Mouse (Mus musculus) kidney, postnatal 0 days (tissue): ENCODE data around the gene Aco2. TPM values are rescaled to one million over a fixed set of nuclear protein-coding genes. Genes with fewer than 3 reads are reported as not detected.

ENCODE experiments used
- ATAC-seq: fragments of 200-750 bp; cut with Nextera tagmentation; replicated peaks from 2 replicates; pipeline ENCODE4 v1.8.0; 2017; ENCODE audit warnings: low read depth, moderate number of reproducible peaks, moderate TSS enrichment, moderate library complexity; ENCODE audit not compliant: low FRiP score
- DNase-seq: peaks from one replicate; pipeline ENCODE4 v3.0.0-alpha.2; 2016; ENCODE audit warnings: low spot score
- H3K27ac ChIP-seq: fragments of 300-500 bp; sonication (generic); 2 replicates; pipeline ENCODE4 v1.5.1; 2014; ENCODE audit warnings: mild to moderate bottlenecking
- H3K27me3 ChIP-seq: fragments of 300-500 bp; sonication (generic); 2 replicates; pipeline ENCODE4 v1.6.1; 2014; ENCODE audit warnings: low read length, mixed read lengths; ENCODE audit not compliant: insufficient read depth
- H3K36me3 ChIP-seq: fragments of 300-500 bp; sonication (generic); 2 replicates; pipeline ENCODE4 v1.6.1; 2014; ENCODE audit warnings: low read length, mixed read lengths; ENCODE audit not compliant: insufficient read depth
- H3K4me1 ChIP-seq: fragments of 300-500 bp; sonication (generic); replicated peaks from 2 replicates; pipeline ENCODE4 v1.6.1; 2014; ENCODE audit warnings: antibody characterized with exemption, low read length, mixed read lengths; ENCODE audit not compliant: insufficient read depth
- H3K4me2 ChIP-seq: fragments of 300-500 bp; sonication (generic); 2 replicates; pipeline ENCODE4 v1.6.1; 2014; ENCODE audit warnings: mild to moderate bottlenecking, low read length, moderate library complexity, mixed read lengths
- H3K4me3 ChIP-seq: fragments of 300-500 bp; sonication (generic); replicated peaks from 2 replicates; pipeline ENCODE4 v1.5.1; 2014; ENCODE audit warnings: low read depth, low read length
- H3K9ac ChIP-seq: fragments of 300-500 bp; sonication (generic); 2 replicates; pipeline ENCODE4 v1.6.1; 2014; ENCODE audit warnings: low read depth, low read length
- H3K9me3 ChIP-seq: fragments of 300-500 bp; sonication (generic); replicated peaks from 2 replicates; pipeline ENCODE4 v1.6.1; 2016; ENCODE audit warnings: low read length, inconsistent platforms, mixed read lengths
- CTCF ChIP-seq: IDR thresholded peaks from 2 replicates; pipeline ENCODE4 v1.5.1; 2016; ENCODE audit warnings: antibody characterized with exemption, low read depth, mild to moderate bottlenecking, moderate library complexity
- WGBS: fragments of 180-500 bp; shearing (Covaris S2); extraction: QIAGEN DNeasy Blood & Tissue Kit; methylation state at CpG from one replicate; pipeline ENCODE4 v1.1.7; 2014; 5-methylcytosine and 5-hydroxymethylcytosine counted together
- polyA plus RNA-seq: library from polyadenylated mRNA; unstranded; fragments of >200 nt; fragmentation: Nextera tagmentation; extraction: Ambion mirVana; gene quantifications from 2 replicates; pipeline ENCODE4 v1.2.1, GENCODE M21; 2015

Aco2 gene
- polyA plus RNA-seq, 1 experiment from 2014 or later = 263 TPM

GRCm38 (mm10) chr15:81932951-81933470 lies 60.9 kb downstream of the Aco2 start:
- peak overlapping the region; percentile 77 for H3K27ac ChIP-seq
- no peaks in the 10 kb centered on the region for H3K9me3 ChIP-seq
- peak overlapping the region; percentile 27; the same call in 1 of the 2 replicates for H3K9ac ChIP-seq
- H3K4me3 ChIP-seq = no peak overlapping the region
- H3K4me2 ChIP-seq = peak overlapping the region; percentile 23; the same call in 1 of the 2 replicates
- peaks cover 29% of the 10 kb centered on the region for H3K4me1 ChIP-seq
- 12% methylated on average over 12 of the region's 12 CpGs for WGBS
- no peaks in the 10 kb centered on the region for H3K27me3 ChIP-seq
- no peak for TF ChIP-seq CTCF
- ATAC-seq = peak; percentile 45; the same call in 1 of the 2 replicates
- no peaks in the 10 kb centered on the region for H3K36me3 ChIP-seq
- peak; percentile 93 for DNase-seq

GRCm38 (mm10) chr15:81933986-81934385 lies 61.9 kb downstream of the Aco2 start:
- WGBS = 92% methylated on average over 1 of the region's 1 CpGs
- no peak overlapping the region for H3K4me3 ChIP-seq

DNA sequence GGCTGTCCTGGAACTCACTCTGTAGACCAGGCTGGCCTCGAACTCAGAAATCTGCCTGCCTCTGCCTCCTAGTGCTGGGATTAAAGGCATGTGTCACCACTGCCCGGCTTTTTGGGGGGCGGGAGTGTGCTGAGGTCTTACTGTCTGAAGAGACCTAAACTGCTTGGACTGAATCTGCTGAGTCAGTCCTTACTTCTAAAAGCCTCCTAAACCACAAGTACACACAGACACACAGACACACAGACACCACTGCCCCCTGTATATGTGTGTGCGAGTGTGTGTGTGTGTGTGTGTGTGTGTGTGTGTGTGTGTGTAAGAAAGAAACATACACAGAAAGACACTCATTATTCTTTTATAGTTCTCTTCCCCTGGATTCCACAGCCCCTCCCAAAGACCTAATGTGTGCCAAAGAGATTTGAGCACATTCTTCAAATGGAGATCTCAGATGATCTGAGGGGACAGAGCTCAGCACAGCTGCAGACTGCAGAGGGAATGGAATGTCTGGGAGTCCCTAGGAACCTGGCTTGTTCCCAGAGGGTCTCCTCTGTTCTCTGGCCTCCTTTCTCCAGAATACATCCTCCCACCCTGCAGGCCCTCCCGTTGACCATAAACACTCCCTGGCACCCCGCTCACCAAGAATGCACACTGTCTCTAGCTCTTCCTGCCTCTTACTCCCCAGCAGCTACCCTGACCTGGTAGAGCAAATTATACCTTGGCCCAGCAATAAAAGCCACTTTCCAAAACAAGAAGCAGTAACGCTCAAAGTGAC lies 63.9 kb downstream of the Aco2 start:
- Histone ChIP-seq H3K36me3 (no peaks in the 10 kb centered on the region), H3K9me3 (no peaks in the 10 kb centered on the region), H3K4me1 (peaks cover 25% of the 10 kb centered on the region), H3K4me3 (peak overlapping the region; percentile 42), H3K27ac (peak overlapping the region; percentile 87), H3K4me2 (peak overlapping the region; percentile 63), H3K9ac (0 out of 2 replicates have a peak overlapping the region, but pooled peaks have one; percentile 56), H3K27me3 (no peaks in the 10 kb centered on the region)
- DNase-seq = peak; percentile 77
- 52% methylated on average over 7 of the region's 7 CpGs for whole genome bisulfite sequencing
- TF ChIP-seq CTCF = no peak
- 0 out of 2 replicates have a peak, but pooled peaks have one; percentile 0 for ATAC-seq

More at GRCm38 (mm10) chr15:81933986-81934385, 61.9 kb downstream of the Aco2 start:
- DNase-seq (no peak), ATAC-seq (no peak)
- Histone ChIP-seq H3K9ac (no peak overlapping the region), H3K27ac (no peak overlapping the region), H3K4me1 (peaks cover 25% of the 10 kb centered on the region), H3K9me3 (no peaks in the 10 kb centered on the region), H3K27me3 (no peaks in the 10 kb centered on the region), H3K4me2 (no peak overlapping the region), H3K36me3 (no peaks in the 10 kb centered on the region)
- TF ChIP-seq CTCF = no peak

DNA sequence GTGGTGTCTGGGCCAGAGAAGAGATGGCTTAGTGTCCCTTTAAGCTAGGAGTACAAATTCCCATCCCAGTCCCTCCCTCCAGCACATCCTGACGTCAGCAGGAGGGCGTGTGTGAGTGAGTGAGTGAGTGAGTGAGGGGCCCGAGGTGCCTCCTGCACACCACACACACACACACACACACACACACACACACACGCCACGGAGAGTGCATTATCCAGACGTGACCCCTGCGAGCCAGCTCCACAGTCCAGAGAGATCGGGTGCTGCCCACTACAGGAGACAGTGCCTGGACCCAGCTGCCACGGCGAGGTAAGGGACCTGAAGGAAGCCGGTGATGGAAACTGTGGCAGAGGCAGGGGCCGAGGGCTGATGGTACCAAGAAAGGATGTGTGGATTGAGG lies 64.6 kb downstream of the Aco2 start, which contains the start of gene Csdc2:
Gene Csdc2 (plus strand): TSS at position 81 of the 400 bp plus-strand sequence.
- peak; percentile 47 for ATAC-seq

DNA sequence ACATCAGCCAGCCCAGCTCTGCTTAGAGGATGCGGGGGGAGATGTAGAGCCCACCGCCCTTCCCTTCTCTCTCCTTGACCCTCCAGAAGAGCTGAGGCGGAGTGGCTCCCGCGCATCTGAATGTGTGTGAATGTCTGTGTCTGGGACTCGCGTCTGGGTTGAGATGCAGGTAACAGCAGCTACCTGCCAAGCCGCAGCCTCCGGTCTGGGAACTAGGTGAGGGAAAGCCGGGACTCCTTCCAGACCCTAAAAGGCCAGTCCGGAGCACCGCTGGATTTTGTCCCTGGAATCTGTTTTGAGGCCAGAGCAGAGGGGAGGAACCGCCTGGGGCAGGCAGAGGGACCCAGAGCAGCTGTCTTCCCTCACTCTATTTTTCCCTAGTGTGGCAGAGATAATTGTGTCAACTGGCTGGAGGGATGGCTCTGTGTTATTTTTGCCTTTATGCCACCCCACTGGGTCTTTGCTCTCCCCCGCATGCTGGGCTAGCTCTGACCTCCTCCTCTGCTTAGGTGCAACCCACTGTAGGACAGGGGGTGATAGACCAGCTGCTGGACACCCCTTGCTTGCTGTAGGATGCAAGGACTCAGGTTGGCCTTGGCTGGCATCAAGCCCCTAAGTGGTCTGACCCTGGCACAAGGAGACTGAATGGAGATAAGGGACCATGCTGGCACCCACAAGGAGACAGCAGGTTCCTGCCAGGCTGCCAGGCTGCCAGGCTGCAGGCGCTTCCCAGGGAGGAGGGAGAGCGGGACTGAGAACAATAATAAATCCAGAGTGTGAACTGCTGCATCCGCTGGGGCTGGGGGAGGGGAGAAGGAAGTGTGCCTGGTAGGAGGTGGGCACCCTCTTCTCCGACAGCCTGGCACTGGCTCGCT lies 65.2 kb downstream of the Aco2 start:
- WGBS = 3% methylated on average over 19 of the region's 19 CpGs
- TF ChIP-seq CTCF = no peak
- ATAC-seq = no peak
- peak overlapping the region; percentile 63 for H3K4me2 ChIP-seq
- no peaks in the 10 kb centered on the region for H3K27me3 ChIP-seq
- peaks cover 25% of the 10 kb centered on the region for H3K4me1 ChIP-seq
- H3K27ac ChIP-seq = peak overlapping the region; percentile 87
- no peaks in the 10 kb centered on the region for H3K36me3 ChIP-seq
- no peaks in the 10 kb centered on the region for H3K9me3 ChIP-seq
- peak overlapping the region; percentile 56 for H3K9ac ChIP-seq
- peak; percentile 68 for DNase-seq
- peak overlapping the region; percentile 42 for H3K4me3 ChIP-seq

More for the DNA sequence above, 64.6 kb downstream of the Aco2 start, which contains the start of gene Csdc2:
- Histone ChIP-seq H3K36me3 (no peaks in the 10 kb centered on the region), H3K4me1 (peaks cover 25% of the 10 kb centered on the region), H3K27ac (peak within 1 kb of the TSS; percentile 87), H3K9me3 (no peaks in the 10 kb centered on the region), H3K4me3 (peak within 1 kb of the TSS; percentile 42), H3K9ac (peak within 1 kb of the TSS; percentile 56), H3K4me2 (peak within 1 kb of the TSS; percentile 63), H3K27me3 (no peaks in the 10 kb centered on the region)
- peak; percentile 76 for DNase-seq
- TF ChIP-seq CTCF = peak; percentile 47
- 0% methylated on average over 12 of the region's 12 CpGs for WGBS
